Mouse (Mus musculus) layer of hippocampus, postnatal 36 days (tissue): ENCODE results near the gene Rtel1. TPM values are rescaled to one million over a fixed set of nuclear protein-coding genes. Genes with fewer than 3 reads are reported as not detected.

Experiments
- DNase-seq, 2 experiments: peaks; one replicate each; pipeline ENCODE4 v3.0.0; 2022
- total RNA-seq, 2 experiments: library from RNA; stranded (reverse); gene quantifications; 2 replicates each; pipeline ENCODE4 v1.2.3; 2021

The Rtel1 gene
- total RNA-seq, 2 experiments from 2014 or later, result 34.1 to 35.2 TPM

GRCm38 (mm10) chr2:181332542-181332941 is 13.0 kb downstream of the Rtel1 start:
- DNase-seq, result no peak

DNA sequence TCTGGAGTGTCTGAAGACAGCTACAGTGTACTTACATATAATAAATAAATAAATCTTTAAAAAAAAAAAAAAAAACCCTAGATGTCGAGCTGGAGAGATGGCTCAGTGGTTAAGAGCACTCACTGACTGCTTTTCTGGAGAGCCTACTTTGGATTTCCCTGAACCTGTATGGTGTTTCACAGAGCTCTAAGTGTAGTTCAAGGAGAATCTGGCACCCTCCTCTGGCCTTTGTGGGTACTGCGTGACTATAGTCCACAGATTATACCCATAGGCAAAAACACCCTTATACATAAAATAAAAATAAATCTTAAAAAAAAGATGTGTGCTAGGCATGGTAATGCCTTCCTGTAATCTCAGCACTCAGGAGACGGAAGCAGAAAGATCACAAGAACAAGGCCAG is 14.5 kb downstream of the Rtel1 start:
- peak; percentile 35 to 44 for DNase-seq

DNA sequence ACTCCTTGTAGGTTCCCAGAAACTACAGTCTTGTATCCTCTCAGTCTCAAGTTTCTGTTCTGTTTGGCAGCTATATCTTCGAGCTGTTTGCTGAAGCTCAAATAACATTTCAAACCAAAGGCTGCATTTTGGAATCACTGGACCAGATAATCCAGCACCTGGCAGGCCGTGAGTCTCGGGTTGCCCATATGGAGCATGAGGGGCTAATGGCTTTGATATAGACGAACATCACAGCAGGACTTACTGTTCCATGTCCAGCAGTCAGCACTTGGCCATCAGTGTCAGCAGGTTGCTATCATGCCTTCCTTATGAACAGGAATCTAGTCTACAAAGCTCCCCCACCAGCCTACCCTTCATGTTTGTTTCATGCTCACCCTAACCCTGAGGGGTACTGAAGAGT is 20.9 kb downstream of the Rtel1 start:
- no peak for DNase-seq

DNA sequence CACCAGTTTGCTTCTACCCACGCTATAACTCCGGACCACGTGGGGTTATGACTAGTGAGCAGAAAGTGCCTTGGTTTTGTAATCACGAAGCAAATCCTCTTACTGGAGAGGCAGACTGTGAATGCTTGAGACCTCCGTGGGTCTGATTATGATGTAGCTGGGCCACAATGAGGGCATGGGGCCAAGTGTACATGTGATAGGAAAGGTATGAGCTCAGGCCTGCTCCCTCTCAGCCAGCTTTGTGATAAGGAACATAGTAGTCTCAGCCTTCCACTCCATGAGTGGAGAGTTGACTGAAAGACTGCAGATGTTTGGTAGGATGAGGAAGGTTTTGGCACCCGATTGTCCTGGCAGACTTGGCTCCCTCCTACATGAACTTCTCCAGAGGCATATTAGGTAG is 23.2 kb downstream of the Rtel1 start:
- DNase-seq, result no peak

DNA sequence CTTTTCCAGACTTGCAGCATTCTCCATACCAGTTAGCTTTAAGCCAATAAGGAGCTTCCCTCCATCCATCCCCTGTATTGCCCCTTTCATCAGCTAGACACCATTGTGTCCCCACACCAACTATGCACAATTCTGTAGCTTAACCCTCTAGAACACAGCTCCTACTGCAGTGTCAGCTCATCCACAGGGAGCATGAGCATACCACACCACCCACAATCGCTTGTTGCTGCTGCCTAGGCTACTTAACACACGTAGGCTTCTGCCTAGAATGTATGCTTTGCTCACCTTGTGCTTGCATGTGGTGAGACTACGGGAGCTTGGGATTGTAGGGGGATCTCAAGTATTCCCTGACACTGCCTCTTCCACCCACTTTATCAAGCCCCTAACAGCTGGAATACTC is 37.2 kb downstream of the Rtel1 start:
- no peak for DNase-seq

- no peak for DNase-seq
These were observed 44.4 kb downstream of the Rtel1 start for GRCm38 (mm10) chr2:181363946-181364345.

DNA sequence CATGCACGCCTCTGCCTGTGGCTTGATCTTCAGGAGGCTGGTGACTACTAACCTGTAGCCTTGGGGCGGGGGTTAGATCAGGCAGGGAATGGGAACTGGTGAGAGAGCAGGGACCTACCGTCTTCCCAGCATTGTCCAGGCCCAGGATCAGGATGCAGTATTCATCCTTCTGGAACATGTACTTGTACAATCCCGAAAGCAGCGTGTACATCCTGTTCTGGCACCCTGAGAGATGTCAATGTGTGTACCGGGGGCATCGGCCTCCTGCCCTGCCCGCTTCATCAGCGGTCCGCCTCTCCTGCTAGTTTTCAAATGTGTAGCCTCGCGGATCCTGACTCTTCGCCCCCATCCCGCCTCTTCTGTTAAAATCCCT is 44.9 kb downstream of the Rtel1 start:
- DNase-seq, result no peak

- DNase-seq, result peak; percentile 89 to 91
These were observed 45.5 kb downstream of the Rtel1 start, which contains the start of the genes Zgpat and Arfrp1 for GRCm38 (mm10) chr2:181364860-181365596. Zgpat (plus strand) TSS chr2:181364928. Arfrp1 (minus strand) TSS chr2:181365404.

DNA sequence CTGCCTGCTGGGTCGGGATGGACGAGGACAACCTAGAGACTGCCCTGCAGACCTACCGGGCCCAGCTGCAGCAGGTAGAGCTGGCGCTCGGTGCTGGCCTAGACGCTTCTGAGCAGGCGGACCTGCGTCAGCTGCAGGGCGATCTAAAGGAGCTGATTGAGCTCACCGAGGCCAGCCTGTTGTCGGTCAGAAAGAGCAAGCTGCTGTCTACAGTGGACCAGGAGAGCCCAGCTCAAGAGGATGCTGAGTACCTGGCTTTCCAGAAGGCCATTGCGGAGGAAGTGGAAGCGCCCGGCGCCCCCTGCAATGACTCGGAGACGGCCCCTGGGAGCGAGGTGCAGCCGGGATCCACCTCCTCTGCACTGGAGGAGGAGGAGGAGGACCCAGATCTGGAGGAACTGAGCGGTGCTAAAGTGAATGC is 46.1 kb downstream of the Rtel1 start:
- DNase-seq, result peak in 1 of 2 experiments; percentile 25

GRCm38 (mm10) chr2:181370001-181370400 is 50.5 kb downstream of the Rtel1 start:
- no peak for DNase-seq

- no peak for DNase-seq
These were observed 56.2 kb downstream of the Rtel1 start for GRCm38 (mm10) chr2:181375787-181376186.

GRCm38 (mm10) chr2:181377230-181377629 is 57.7 kb downstream of the Rtel1 start:
- DNase-seq, result no peak

DNA sequence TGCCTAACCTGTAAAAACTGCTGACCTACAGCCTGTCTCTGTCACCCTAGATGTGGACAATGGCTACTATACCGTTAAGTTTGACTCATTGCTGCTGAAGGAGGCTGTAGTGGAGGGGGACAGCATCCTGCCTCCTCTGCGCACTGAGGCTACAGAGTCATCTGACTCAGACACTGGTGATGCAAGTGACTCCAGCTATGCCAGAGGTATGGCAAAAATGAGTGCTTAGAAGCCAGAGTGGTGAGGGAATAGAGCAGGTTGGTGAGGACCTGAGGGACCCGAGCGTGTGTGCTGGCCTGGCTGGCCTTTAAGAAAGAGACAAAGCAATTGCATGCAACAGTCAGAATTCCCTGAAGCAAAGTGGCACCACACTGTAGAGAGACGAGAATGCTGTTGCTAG is 59.2 kb downstream of the Rtel1 start:
- no peak for DNase-seq

- no peak for DNase-seq
These were observed 60.2 kb downstream of the Rtel1 start, which contains the start of gene Lime1 for GRCm38 (mm10) chr2:181379778-181380177. Lime1 (plus strand) TSS chr2:181380078.

DNA sequence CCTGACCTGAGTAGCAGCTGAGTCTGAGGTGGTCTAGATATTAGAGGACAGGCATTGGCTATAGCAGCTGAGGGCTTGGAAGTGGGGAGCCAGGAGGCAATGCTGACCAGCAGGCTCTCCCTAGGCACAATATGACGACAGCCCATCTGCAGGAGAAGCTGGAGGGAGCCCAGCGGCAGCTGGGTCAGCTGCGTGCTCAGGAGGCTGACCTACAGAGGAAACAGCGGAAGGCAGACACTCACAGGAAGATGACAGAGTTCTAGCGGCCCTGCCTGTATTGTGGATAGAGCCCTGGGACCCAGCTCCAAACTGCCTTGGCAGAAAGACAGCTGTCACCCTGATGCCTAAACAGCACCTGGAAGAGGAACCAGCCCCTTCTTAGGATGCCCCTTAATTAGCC is 60.7 kb downstream of the Rtel1 start:
- DNase-seq, result no peak

GRCm38 (mm10) chr2:181381107-181381506 is 61.6 kb downstream of the Rtel1 start:
- no peak for DNase-seq

DNA sequence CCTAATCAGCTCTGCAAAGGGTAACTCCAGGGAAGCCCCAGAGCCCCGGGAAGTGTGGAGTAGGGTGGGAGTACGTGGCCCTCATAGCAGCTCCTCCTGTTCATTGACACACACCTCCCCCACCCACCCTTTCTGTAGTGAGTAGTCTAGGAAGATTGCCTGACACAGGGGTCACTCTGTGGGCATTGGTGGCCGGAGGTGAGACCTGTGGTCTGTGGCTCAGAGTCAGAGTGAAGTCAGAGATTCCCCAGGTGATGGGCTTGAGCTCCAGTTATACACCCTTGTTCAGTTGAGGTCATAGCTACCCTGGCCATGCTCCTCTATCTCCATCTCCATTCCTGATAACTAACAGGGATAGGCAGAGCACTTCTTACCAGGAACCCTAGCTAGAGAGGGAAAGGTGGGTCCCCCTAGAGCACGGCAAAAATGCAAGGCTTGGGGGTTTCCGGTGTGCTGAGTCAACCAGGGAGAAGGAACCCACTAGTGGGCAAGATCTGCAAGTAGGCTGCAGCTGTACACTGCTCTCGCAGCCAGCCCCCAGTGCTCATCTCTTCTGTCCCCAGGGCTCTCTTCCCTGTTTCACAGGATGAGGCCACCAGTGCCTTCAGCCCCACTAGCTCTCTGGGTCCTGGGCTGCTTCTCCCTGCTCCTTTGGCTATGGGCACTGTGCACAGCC is 62.2 kb downstream of the Rtel1 start:
- no peak for DNase-seq

DNA sequence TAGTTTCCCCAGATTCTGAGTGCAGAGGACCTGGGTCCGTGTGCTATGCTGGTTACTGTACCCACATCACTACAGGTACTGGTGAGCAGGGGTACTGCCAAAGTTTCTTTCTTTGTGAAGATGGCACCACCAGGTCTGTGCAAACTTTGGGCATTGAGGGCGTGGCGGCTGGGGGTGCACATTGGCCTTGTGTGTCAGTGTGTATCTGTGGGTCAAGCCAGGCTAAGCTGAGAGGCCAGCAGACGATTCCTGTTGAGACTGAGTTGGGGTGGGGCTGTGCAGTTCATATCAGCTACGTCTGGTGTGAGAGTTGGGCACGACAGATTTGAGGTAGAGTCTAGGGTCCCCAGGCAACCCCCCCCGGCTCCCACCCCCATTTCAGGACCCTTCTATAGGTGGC is 64.9 kb downstream of the Rtel1 start:
- no peak for DNase-seq

GRCm38 (mm10) chr2:181384919-181385391 is 65.4 kb downstream of the Rtel1 start:
- DNase-seq, result peak; percentile 47 to 48

- DNase-seq, result peak in 1 of 2 experiments; percentile 40
These were observed 66.3 kb downstream of the Rtel1 start for GRCm38 (mm10) chr2:181385885-181386284.

DNA sequence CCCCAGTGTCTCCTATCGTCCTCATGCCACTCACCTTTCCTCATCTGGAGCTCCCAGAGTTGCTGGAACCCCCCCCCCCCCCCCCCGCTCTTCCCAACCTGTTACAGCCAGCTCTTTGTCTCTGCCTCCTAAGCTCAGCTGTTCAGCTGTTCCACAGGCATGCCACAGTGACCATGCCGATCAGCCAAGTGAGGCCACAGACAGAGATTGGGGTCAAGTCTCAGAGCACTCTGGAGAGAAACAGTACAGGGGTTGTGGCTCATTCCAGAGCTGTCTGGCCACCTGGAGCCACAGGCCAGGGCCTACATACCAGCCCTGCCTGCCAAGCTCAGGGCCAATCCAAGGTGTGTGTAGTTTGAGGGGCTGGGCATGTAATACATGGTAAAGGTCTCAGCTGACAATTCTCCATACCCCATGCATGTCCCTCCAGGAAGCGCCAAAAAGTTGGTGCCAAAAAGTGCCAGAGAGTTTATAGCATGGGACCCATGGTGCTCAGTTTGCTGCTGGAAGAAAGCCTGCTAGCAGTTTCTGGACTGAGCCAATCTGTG is 67.2 kb downstream of the Rtel1 start:
- DNase-seq, result no peak

GRCm38 (mm10) chr2:181390136-181390870 is 70.8 kb downstream of the Rtel1 start:
- no peak for DNase-seq

- no peak for DNase-seq
These were observed 71.5 kb downstream of the Rtel1 start for GRCm38 (mm10) chr2:181391022-181391421.
